Mouse (Mus musculus) gastrocnemius, adult 8-10 months (tissue): ENCODE data around the gene Fcna. TPM values are rescaled to one million over a fixed set of nuclear protein-coding genes. Genes with fewer than 3 reads are reported as not detected.

Source experiments
- DNase-seq, 2 experiments: peaks; one replicate each; pipeline ENCODE4 v3.0.0; 2022; ENCODE audit warnings: low spot score in 2 of 2
- total RNA-seq, 4 experiments: library from RNA; stranded (reverse); gene quantifications; 2 replicates each; pipeline ENCODE4 v1.2.4; 2022

The Fcna gene
- total RNA-seq, 4 experiments from 2014 or later = 0.41 to 4.2 (median 1.9) TPM

GRCm38 (mm10) chr2:25608671-25609070, 19.2 kb downstream of the Fcna start:
- DNase-seq = no peak

- DNase-seq = peak; percentile 80 to 88
Measured at GRCm38 (mm10) chr2:25607761-25608622, 19.8 kb downstream of the Fcna start, which contains the start of gene Rabl6. Rabl6 (minus strand) TSS chr2:25608521.

GRCm38 (mm10) chr2:25602526-25602925, 25.3 kb downstream of the Fcna start:
- DNase-seq = no peak

- no peak for DNase-seq
Measured at GRCm38 (mm10) chr2:25600037-25600436, 27.8 kb downstream of the Fcna start.

GRCm38 (mm10) chr2:25598749-25599148, 29.1 kb downstream of the Fcna start:
- no peak for DNase-seq

- no peak for DNase-seq
Measured at GRCm38 (mm10) chr2:25596765-25597510, 30.9 kb downstream of the Fcna start.

GRCm38 (mm10) chr2:25591863-25592262, 36.0 kb downstream of the Fcna start:
- no peak for DNase-seq

GRCm38 (mm10) chr2:25588227-25588907, 39.5 kb downstream of the Fcna start:
- DNase-seq = no peak

GRCm38 (mm10) chr2:25587290-25587689, 40.5 kb downstream of the Fcna start:
- no peak for DNase-seq

- no peak for DNase-seq
Measured at GRCm38 (mm10) chr2:25585601-25586000, 42.2 kb downstream of the Fcna start.

GRCm38 (mm10) chr2:25584856-25585255, 43.0 kb downstream of the Fcna start:
- DNase-seq = no peak

- no peak for DNase-seq
Measured at GRCm38 (mm10) chr2:25584152-25584551, 43.7 kb downstream of the Fcna start.

GRCm38 (mm10) chr2:25583571-25583970, 44.3 kb downstream of the Fcna start:
- no peak for DNase-seq

- DNase-seq = no peak
Measured at GRCm38 (mm10) chr2:25583120-25583481, 44.7 kb downstream of the Fcna start.

GRCm38 (mm10) chr2:25582466-25583119, 45.2 kb downstream of the Fcna start:
- no peak for DNase-seq

GRCm38 (mm10) chr2:25581901-25582301, 45.9 kb downstream of the Fcna start:
- no peak for DNase-seq

- DNase-seq = no peak
Measured at GRCm38 (mm10) chr2:25581294-25581864, 46.5 kb downstream of the Fcna start, which contains the start of gene Ajm1. Ajm1 (minus strand) TSS chr2:25581757.

- no peak for DNase-seq
Measured at GRCm38 (mm10) chr2:25580621-25581101, 47.2 kb downstream of the Fcna start.

GRCm38 (mm10) chr2:25579737-25580460, 47.9 kb downstream of the Fcna start:
- no peak for DNase-seq
